Mouse (Mus musculus) forebrain, embryonic 15.5 days (tissue): Measurements from ENCODE around the gene Ptk7. TPM values are rescaled to one million over a fixed set of nuclear protein-coding genes. Genes with fewer than 3 reads are reported as not detected.

Experiments used
- ATAC-seq: fragments of 200-750 bp; cut with Nextera tagmentation; replicated peaks from 2 replicates; pipeline ENCODE4 v1.8.0; 2017; ENCODE audit warnings: mild to moderate bottlenecking, moderate TSS enrichment, moderate library complexity
- H3K27ac ChIP-seq: fragments of 300-500 bp; sonication (generic); replicated peaks from 2 replicates; pipeline ENCODE4 v1.5.1; 2015; ENCODE audit warnings: mild to moderate bottlenecking, inconsistent platforms
- H3K27me3 ChIP-seq: fragments of 300-500 bp; sonication (generic); 2 replicates; pipeline ENCODE4 v1.6.1; 2015; ENCODE audit warnings: inconsistent platforms
- H3K36me3 ChIP-seq: fragments of 300-500 bp; sonication (generic); 2 replicates; pipeline ENCODE4 v1.6.1; 2015; ENCODE audit warnings: mild to moderate bottlenecking, inconsistent platforms
- H3K4me1 ChIP-seq: fragments of 300-500 bp; sonication (generic); 2 replicates; pipeline ENCODE4 v1.6.1; 2015; ENCODE audit warnings: inconsistent platforms
- H3K4me2 ChIP-seq: fragments of 300-500 bp; sonication (generic); replicated peaks from 2 replicates; pipeline ENCODE4 v1.6.1; 2015; ENCODE audit warnings: mild to moderate bottlenecking, inconsistent platforms
- H3K4me3 ChIP-seq: fragments of 300-500 bp; sonication (generic); 2 replicates; pipeline ENCODE4 v1.5.1; 2015; ENCODE audit warnings: mild to moderate bottlenecking, inconsistent platforms
- H3K9ac ChIP-seq: fragments of 300-500 bp; sonication (generic); replicated peaks from 2 replicates; pipeline ENCODE4 v1.6.1; 2015; ENCODE audit warnings: mild to moderate bottlenecking, inconsistent platforms
- H3K9me3 ChIP-seq: fragments of 300-500 bp; sonication (generic); 2 replicates; pipeline ENCODE4 v1.6.1; 2016; ENCODE audit warnings: inconsistent platforms
- WGBS: fragments of 180-500 bp; shearing (Covaris S2); methylation state at CpG from one replicate; pipeline ENCODE4 v1.1.7; 2015; ENCODE audit warnings: mixed read lengths; 5-methylcytosine and 5-hydroxymethylcytosine counted together
- polyA plus RNA-seq: library from polyadenylated mRNA; unstranded; fragments of >200 nt; fragmentation: Nextera tagmentation; extraction: Ambion mirVana; gene quantifications from 2 replicates; pipeline ENCODE4 v1.2.1, GENCODE M21; 2015

Ptk7 gene
- polyA plus RNA-seq, 1 experiment from 2014 or later, result 33.0 TPM

GRCm38 (mm10) chr17:46600569-46600968, 28.7 kb downstream of the Ptk7 start:
- peaks cover 10% of the 10 kb centered on the region for H3K4me1 ChIP-seq
- no peak overlapping the region for H3K9ac ChIP-seq
- H3K4me2 ChIP-seq, result no peak overlapping the region
- H3K27ac ChIP-seq, result no peak overlapping the region
- H3K9me3 ChIP-seq, result no peaks in the 10 kb centered on the region
- no peaks in the 10 kb centered on the region for H3K27me3 ChIP-seq
- no peak for ATAC-seq
- 94% methylated on average over 2 of the region's 2 CpGs for WGBS
- no peak overlapping the region for H3K4me3 ChIP-seq
- H3K36me3 ChIP-seq, result no peaks in the 10 kb centered on the region

GRCm38 (mm10) chr17:46598963-46599362, 30.3 kb downstream of the Ptk7 start:
- H3K4me2 ChIP-seq, result no peak overlapping the region
- no peak overlapping the region for H3K4me3 ChIP-seq
- H3K36me3 ChIP-seq, result no peaks in the 10 kb centered on the region
- no peaks in the 10 kb centered on the region for H3K9me3 ChIP-seq
- no peak for ATAC-seq
- H3K27ac ChIP-seq, result no peak overlapping the region
- H3K27me3 ChIP-seq, result no peaks in the 10 kb centered on the region
- 92% methylated on average over 4 of the region's 4 CpGs for WGBS
- no peaks in the 10 kb centered on the region for H3K4me1 ChIP-seq
- no peak overlapping the region for H3K9ac ChIP-seq

GRCm38 (mm10) chr17:46597956-46598355, 31.3 kb downstream of the Ptk7 start:
- 96% methylated on average over 11 of the region's 11 CpGs for WGBS
- no peaks in the 10 kb centered on the region for H3K36me3 ChIP-seq

GRCm38 (mm10) chr17:46595336-46595735, 34.0 kb downstream of the Ptk7 start:
- no peak overlapping the region for H3K4me2 ChIP-seq
- no peak overlapping the region for H3K9ac ChIP-seq
- H3K4me3 ChIP-seq, result no peak overlapping the region
- no peaks in the 10 kb centered on the region for H3K9me3 ChIP-seq
- no peaks in the 10 kb centered on the region for H3K27me3 ChIP-seq
- H3K4me1 ChIP-seq, result no peaks in the 10 kb centered on the region
- WGBS, result 89% methylated on average over 6 of the region's 6 CpGs
- no peaks in the 10 kb centered on the region; the same call in 1 of the 2 replicates for H3K36me3 ChIP-seq
- no peak for ATAC-seq
- H3K27ac ChIP-seq, result no peak overlapping the region

More at GRCm38 (mm10) chr17:46597956-46598355, 31.3 kb downstream of the Ptk7 start:
- no peak overlapping the region for H3K4me3 ChIP-seq
- no peaks in the 10 kb centered on the region for H3K4me1 ChIP-seq
- no peaks in the 10 kb centered on the region for H3K9me3 ChIP-seq
- H3K9ac ChIP-seq, result no peak overlapping the region
- no peak overlapping the region for H3K27ac ChIP-seq
- ATAC-seq, result no peak
- no peaks in the 10 kb centered on the region for H3K27me3 ChIP-seq
- H3K4me2 ChIP-seq, result no peak overlapping the region

- Histone ChIP-seq H3K9me3 (no peaks in the 10 kb centered on the region), H3K4me3 (no peak overlapping the region), H3K27me3 (no peaks in the 10 kb centered on the region), H3K36me3 (peaks cover 6% of the 10 kb centered on the region; the same call in 1 of the 2 replicates), H3K27ac (no peak overlapping the region), H3K4me1 (no peaks in the 10 kb centered on the region), H3K9ac (no peak overlapping the region), H3K4me2 (no peak overlapping the region)
- 56% methylated on average over 9 of the region's 9 CpGs for WGBS
- 0 out of 2 replicates have a peak, but pooled peaks have one; percentile 26 for ATAC-seq
Measured at GRCm38 (mm10) chr17:46594606-46595005, 34.7 kb downstream of the Ptk7 start.

GRCm38 (mm10) chr17:46593124-46593523, 36.2 kb downstream of the Ptk7 start:
- H3K4me2 ChIP-seq, result no peak overlapping the region
- ATAC-seq, result no peak
- H3K9me3 ChIP-seq, result no peaks in the 10 kb centered on the region
- H3K27me3 ChIP-seq, result no peaks in the 10 kb centered on the region
- 92% methylated on average over 4 of the region's 4 CpGs for WGBS
- H3K27ac ChIP-seq, result no peak overlapping the region
- H3K9ac ChIP-seq, result no peak overlapping the region
- no peak overlapping the region for H3K4me3 ChIP-seq
- H3K36me3 ChIP-seq, result peaks cover 17% of the 10 kb centered on the region
- H3K4me1 ChIP-seq, result no peaks in the 10 kb centered on the region

- Histone ChIP-seq H3K9me3 (no peaks in the 10 kb centered on the region), H3K4me1 (no peaks in the 10 kb centered on the region), H3K9ac (no peak overlapping the region), H3K27me3 (no peaks in the 10 kb centered on the region), H3K4me2 (no peak overlapping the region), H3K4me3 (no peak overlapping the region), H3K27ac (no peak overlapping the region), H3K36me3 (peaks cover 18% of the 10 kb centered on the region)
- 81% methylated on average over 19 of the region's 19 CpGs for WGBS
- no peak for ATAC-seq
Measured at GRCm38 (mm10) chr17:46591406-46591805, 37.9 kb downstream of the Ptk7 start.

GRCm38 (mm10) chr17:46590439-46590838, 38.9 kb downstream of the Ptk7 start:
- H3K4me1 ChIP-seq, result no peaks in the 10 kb centered on the region
- no peak overlapping the region for H3K27ac ChIP-seq
- no peaks in the 10 kb centered on the region for H3K27me3 ChIP-seq
- no peaks in the 10 kb centered on the region for H3K9me3 ChIP-seq
- H3K36me3 ChIP-seq, result peaks cover 25% of the 10 kb centered on the region
- H3K9ac ChIP-seq, result no peak overlapping the region
- whole genome bisulfite sequencing, result 89% methylated on average over 7 of the region's 7 CpGs
- no peak overlapping the region for H3K4me3 ChIP-seq
- H3K4me2 ChIP-seq, result no peak overlapping the region
- ATAC-seq, result no peak

- peaks cover 29% of the 10 kb centered on the region for H3K36me3 ChIP-seq
Measured at GRCm38 (mm10) chr17:46589635-46590314, 39.5 kb downstream of the Ptk7 start.

GRCm38 (mm10) chr17:46588913-46589312, 40.4 kb downstream of the Ptk7 start:
- WGBS, result 95% methylated on average over 6 of the region's 6 CpGs
- H3K4me1 ChIP-seq, result no peaks in the 10 kb centered on the region
- no peak overlapping the region for H3K4me3 ChIP-seq
- H3K4me2 ChIP-seq, result no peak overlapping the region
- H3K27ac ChIP-seq, result no peak overlapping the region
- peaks cover 29% of the 10 kb centered on the region for H3K36me3 ChIP-seq
- no peaks in the 10 kb centered on the region for H3K27me3 ChIP-seq
- no peak for ATAC-seq
- no peaks in the 10 kb centered on the region for H3K9me3 ChIP-seq
- no peak overlapping the region for H3K9ac ChIP-seq

More at GRCm38 (mm10) chr17:46589635-46590314, 39.5 kb downstream of the Ptk7 start:
- Histone ChIP-seq H3K27me3 (no peaks in the 10 kb centered on the region), H3K9me3 (no peaks in the 10 kb centered on the region), H3K9ac (no peak overlapping the region), H3K4me1 (no peaks in the 10 kb centered on the region), H3K4me2 (no peak overlapping the region), H3K4me3 (no peak overlapping the region), H3K27ac (no peak overlapping the region)
- 88% methylated on average over 16 of the region's 16 CpGs for WGBS
- no peak for ATAC-seq

- Histone ChIP-seq H3K4me3 (no peak overlapping the region), H3K9me3 (no peaks in the 10 kb centered on the region), H3K4me2 (no peak overlapping the region), H3K27me3 (no peaks in the 10 kb centered on the region), H3K36me3 (peaks cover 29% of the 10 kb centered on the region), H3K4me1 (no peaks in the 10 kb centered on the region), H3K9ac (no peak overlapping the region), H3K27ac (no peak overlapping the region)
- WGBS, result 87% methylated on average over 9 of the region's 9 CpGs
- ATAC-seq, result no peak
Measured at GRCm38 (mm10) chr17:46588173-46588572, 41.1 kb downstream of the Ptk7 start.

- ATAC-seq, result no peak
- H3K36me3 ChIP-seq, result peaks cover 39% of the 10 kb centered on the region
Measured at GRCm38 (mm10) chr17:46586327-46586726, 43.0 kb downstream of the Ptk7 start.

GRCm38 (mm10) chr17:46578650-46579049, 50.7 kb downstream of the Ptk7 start:
- WGBS, result 81% methylated on average over 5 of the region's 5 CpGs
- Histone ChIP-seq H3K27me3 (no peaks in the 10 kb centered on the region), H3K36me3 (peaks cover 57% of the 10 kb centered on the region), H3K4me2 (no peak overlapping the region), H3K4me3 (no peak overlapping the region), H3K4me1 (no peaks in the 10 kb centered on the region), H3K27ac (no peak overlapping the region), H3K9ac (no peak overlapping the region), H3K9me3 (no peaks in the 10 kb centered on the region)
- no peak for ATAC-seq

More at GRCm38 (mm10) chr17:46586327-46586726, 43.0 kb downstream of the Ptk7 start:
- WGBS, result 97% methylated on average over 8 of the region's 8 CpGs
- H3K4me2 ChIP-seq, result no peak overlapping the region
- no peak overlapping the region for H3K4me3 ChIP-seq
- no peak overlapping the region for H3K27ac ChIP-seq
- no peaks in the 10 kb centered on the region for H3K9me3 ChIP-seq
- H3K27me3 ChIP-seq, result no peaks in the 10 kb centered on the region
- H3K9ac ChIP-seq, result no peak overlapping the region
- no peaks in the 10 kb centered on the region for H3K4me1 ChIP-seq
